Mouse (Mus musculus): Measurements from ENCODE around the gene Pde8a.

DNA sequence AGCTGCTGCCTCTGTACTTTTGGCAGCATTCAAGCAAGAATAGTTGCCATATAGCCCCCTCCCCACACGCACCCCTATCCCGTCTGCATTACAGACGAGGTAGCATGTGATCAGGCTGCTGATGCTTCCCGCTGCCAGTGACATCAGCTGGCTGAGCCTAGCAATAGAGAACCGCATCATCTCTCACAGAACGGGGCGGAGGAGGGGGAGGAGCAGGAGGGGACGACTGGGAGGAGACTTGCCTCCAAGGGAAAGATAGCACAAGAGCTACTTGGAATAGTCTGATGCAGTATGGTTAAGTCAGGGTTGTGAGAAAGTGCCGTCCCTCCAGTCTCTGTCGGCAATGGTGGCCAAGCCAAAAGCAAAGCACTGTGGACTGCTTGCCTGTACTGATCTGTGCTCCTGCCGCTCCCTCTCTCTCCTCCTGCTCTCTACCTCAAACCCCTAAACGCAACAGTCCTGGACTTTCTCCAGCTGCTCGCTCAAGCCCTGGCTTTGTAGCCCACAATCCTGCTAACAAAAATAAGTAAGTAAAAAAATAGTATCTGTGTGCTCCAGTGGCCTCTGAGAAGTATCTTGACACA, 159.0 kb downstream of the Pde8a start:
- TF ChIP-seq GATA1 (IDR thresholded peaks at IDR 0.05; ENCODE audit: borderline replicate concordance, low read length) (no peak), FLI1 (IDR thresholded peaks at IDR 0.05; ENCODE audit: low read length) (no peak)

Data from megakaryocyte, embryonic 14.5 days (primary cell).